Mouse (Mus musculus): Measurements from ENCODE around the gene Dennd1b. TPM values are rescaled to one million over a fixed set of nuclear protein-coding genes. Genes with fewer than 3 reads are reported as not detected.
A peak's percentile ranks its signal among the peaks of the same experiment; 100 is the strongest.

Gene Dennd1b
- 12.6 and 14.0 TPM in 2 replicates for polyA plus RNA-seq (2015; fragmentation: Nextera tagmentation; extraction: Ambion mirVana)

DNA sequence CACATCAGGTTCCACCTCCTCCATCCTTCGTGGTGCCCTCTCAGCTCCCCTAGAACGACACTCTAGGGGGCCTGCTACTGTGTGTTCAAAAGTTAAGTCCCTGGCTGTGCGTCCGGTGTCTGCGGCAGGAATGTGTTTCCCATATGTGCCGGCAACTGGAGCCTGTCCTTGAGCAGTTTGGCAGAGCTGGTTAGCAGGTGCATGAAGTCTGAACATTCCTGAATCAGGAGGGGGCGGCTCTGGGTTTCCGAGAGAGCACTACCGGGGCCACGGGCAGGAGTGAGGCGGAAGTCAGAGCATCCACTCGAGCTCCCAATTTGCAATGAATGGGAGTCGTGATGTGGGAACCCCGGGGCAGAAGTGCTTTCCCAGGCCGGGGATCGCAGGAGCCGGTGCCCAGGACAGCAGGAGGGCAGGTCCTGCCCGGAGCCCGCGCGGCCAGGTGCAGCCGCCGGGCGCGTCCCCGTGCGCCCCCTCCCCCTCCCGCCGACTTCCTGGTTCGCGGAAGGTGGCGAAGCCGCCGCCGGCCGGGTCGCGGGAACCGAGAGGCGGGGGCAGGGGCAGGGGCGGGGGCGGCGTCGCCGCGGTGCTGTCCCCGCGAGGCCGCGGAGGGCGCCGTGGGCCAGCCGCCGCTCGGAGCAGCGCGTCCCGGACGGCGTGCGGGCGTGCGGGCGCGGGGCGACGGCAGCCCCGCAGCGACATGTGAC lies at the start of gene Dennd1b:
TSS of gene Dennd1b (plus strand) at position 275 of the 707 bp plus-strand sequence.
- no peaks in the 10 kb centered on the region for H3K4me1 ChIP-seq (ENCODE audit: insufficient read depth, low read depth, low read length)
- H3K27me3 ChIP-seq (replicated peaks; ENCODE audit: insufficient read depth, low read length): no peaks in the 10 kb centered on the region
- H3K36me3 ChIP-seq (ENCODE audit: insufficient read depth, low read length): no peaks in the 10 kb centered on the region
- peak within 1 kb of the TSS; percentile 89 for H3K9ac ChIP-seq (replicated peaks; ENCODE audit: low read depth)
- peak within 1 kb of the TSS; percentile 85 for H3K4me2 ChIP-seq (replicated peaks; ENCODE audit: low read depth, low read length)
- peak within 1 kb of the TSS; percentile 95 for H3K27ac ChIP-seq (ENCODE audit: low read length)
- H3K4me3 ChIP-seq (ENCODE audit: low read depth, low read length): peak within 1 kb of the TSS; percentile 86
- WGBS: 3% methylated on average over 43 of the region's 69 CpGs
- H3K9me3 ChIP-seq (ENCODE audit: low read length): no peaks in the 10 kb centered on the region
- peak; percentile 33; the same call in 1 of the 2 replicates for TF ChIP-seq CTCF (IDR thresholded peaks at IDR 0.05)
- no peak for TF ChIP-seq EP300 (IDR thresholded peaks at IDR 0.05)
- ATAC-seq (peak; percentile 83), DNase-seq (ENCODE audit: low spot score) (peak; percentile 80)

DNA sequence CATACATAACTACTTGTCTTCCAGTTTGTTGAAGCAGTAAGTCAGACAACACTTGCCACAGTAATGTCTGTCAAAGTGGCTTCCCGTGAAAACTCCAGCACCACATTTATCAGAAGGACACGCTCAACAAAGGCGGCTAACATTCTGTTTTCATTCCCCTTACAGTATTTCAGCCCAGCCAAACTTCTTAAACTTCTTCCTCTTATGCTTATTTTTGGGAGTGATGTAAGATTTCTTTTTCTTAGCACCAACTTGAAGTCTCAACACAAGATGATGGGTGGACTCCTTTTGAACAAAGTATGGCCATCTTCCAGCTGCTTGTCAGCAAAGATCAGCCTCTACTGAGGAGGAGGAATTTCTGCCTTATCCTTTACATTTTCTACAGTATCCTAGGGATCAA lies 47.6 kb upstream of the Dennd1b start:
- WGBS: 63% methylated on average over 3 of the region's 3 CpGs
- no peak overlapping the region for H3K4me2 ChIP-seq (replicated peaks; ENCODE audit: low read depth, low read length)
- no peaks in the 10 kb centered on the region for H3K36me3 ChIP-seq (ENCODE audit: insufficient read depth, low read length)
- DNase-seq (ENCODE audit: low spot score): no peak
- no peak overlapping the region for H3K27ac ChIP-seq (ENCODE audit: low read length)
- no peak for ATAC-seq
- no peak overlapping the region for H3K9ac ChIP-seq (replicated peaks; ENCODE audit: low read depth)
- H3K4me3 ChIP-seq (ENCODE audit: low read depth, low read length): no peak overlapping the region
- TF ChIP-seq CTCF (IDR thresholded peaks at IDR 0.05) (no peak), EP300 (IDR thresholded peaks at IDR 0.05) (no peak)
- H3K4me1 ChIP-seq (ENCODE audit: insufficient read depth, low read depth, low read length): no peaks in the 10 kb centered on the region
- H3K9me3 ChIP-seq (ENCODE audit: low read length): no peaks in the 10 kb centered on the region
- H3K27me3 ChIP-seq (replicated peaks; ENCODE audit: insufficient read depth, low read length): no peaks in the 10 kb centered on the region

DNA sequence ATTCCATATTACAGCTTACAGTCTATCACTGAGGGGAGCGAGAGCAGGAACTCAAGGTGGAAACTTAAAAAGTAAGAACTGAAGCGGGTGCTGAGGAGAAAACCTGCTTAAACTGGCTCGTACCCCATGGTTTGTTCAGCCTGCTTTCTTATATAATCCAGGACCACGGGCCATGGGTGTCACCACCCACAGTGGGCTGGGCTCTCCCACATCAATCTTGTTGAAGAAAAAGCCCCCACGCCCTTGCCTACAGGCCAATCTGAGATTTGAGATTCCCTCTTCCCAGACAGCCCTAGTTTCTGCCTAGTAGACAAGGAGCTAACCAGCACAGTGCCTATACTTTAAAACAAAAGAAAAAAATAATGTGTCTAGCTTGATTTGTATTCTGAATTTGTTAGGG lies 43.6 kb upstream of the Dennd1b start:
- DNase-seq (ENCODE audit: low spot score): no peak
- Histone ChIP-seq H3K36me3 (ENCODE audit: insufficient read depth, low read length) (no peaks in the 10 kb centered on the region), H3K4me1 (ENCODE audit: insufficient read depth, low read depth, low read length) (no peaks in the 10 kb centered on the region), H3K4me2 (replicated peaks; ENCODE audit: low read depth, low read length) (no peak overlapping the region), H3K9me3 (ENCODE audit: low read length) (no peaks in the 10 kb centered on the region), H3K4me3 (ENCODE audit: low read depth, low read length) (no peak overlapping the region), H3K27ac (ENCODE audit: low read length) (no peak overlapping the region), H3K27me3 (replicated peaks; ENCODE audit: insufficient read depth, low read length) (no peaks in the 10 kb centered on the region), H3K9ac (replicated peaks; ENCODE audit: low read depth) (no peak overlapping the region)
- ATAC-seq: no peak
- 74% methylated on average over 5 of the region's 5 CpGs for WGBS
- TF ChIP-seq CTCF (IDR thresholded peaks at IDR 0.05) (no peak), EP300 (IDR thresholded peaks at IDR 0.05) (no peak)

DNA sequence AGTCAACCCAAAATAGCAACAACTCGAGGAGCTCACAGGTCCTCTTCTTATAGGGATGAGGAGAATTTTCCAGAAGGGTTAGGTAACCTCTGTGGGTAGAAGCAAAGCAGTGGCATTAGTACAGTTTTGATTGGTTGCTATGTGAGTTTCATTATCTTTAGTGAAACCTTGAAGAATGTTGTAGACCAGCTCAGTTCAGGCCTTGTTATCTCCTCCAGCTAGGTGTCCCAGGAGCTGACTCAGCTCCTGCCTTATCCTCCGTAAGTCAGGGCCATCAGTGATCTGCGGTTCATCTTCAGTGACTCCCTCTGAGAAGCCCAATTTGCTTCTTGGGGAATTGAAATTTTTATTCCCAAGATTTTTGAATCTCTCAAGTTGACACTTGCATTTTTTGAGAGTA lies 43.2 kb upstream of the Dennd1b start:
- Histone ChIP-seq H3K36me3 (ENCODE audit: insufficient read depth, low read length) (no peaks in the 10 kb centered on the region), H3K9me3 (ENCODE audit: low read length) (no peaks in the 10 kb centered on the region), H3K4me2 (replicated peaks; ENCODE audit: low read depth, low read length) (no peak overlapping the region), H3K4me1 (ENCODE audit: insufficient read depth, low read depth, low read length) (no peaks in the 10 kb centered on the region), H3K9ac (replicated peaks; ENCODE audit: low read depth) (no peak overlapping the region), H3K4me3 (ENCODE audit: low read depth, low read length) (no peak overlapping the region), H3K27ac (ENCODE audit: low read length) (no peak overlapping the region), H3K27me3 (replicated peaks; ENCODE audit: insufficient read depth, low read length) (no peaks in the 10 kb centered on the region)
- TF ChIP-seq CTCF (IDR thresholded peaks at IDR 0.05) (no peak), EP300 (IDR thresholded peaks at IDR 0.05) (no peak)
- no peak for DNase-seq (ENCODE audit: low spot score)
- no peak for ATAC-seq
- WGBS: 78% methylated on average over 3 of the region's 3 CpGs

DNA sequence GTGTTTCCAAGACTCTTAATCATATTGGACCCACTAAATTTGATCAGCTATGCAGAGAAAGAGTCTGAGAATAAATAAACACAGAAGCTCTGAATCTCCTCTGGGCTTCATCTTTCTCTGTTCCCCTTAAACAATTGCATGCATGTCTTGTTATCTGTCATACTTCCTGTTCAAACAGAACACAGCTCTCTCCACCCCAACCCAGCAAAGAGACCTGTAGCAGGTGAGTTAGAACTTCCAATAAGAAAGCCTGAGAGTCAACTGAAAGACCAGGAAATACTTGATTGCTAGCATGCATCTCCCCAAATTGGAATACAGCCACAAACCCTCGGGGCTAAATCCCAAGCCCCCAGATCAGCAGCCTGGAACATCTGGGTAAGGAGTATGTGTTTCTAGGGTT lies 42.4 kb upstream of the Dennd1b start:
- TF ChIP-seq CTCF (IDR thresholded peaks at IDR 0.05): no peak
- no peak for TF ChIP-seq EP300 (IDR thresholded peaks at IDR 0.05)

DNA sequence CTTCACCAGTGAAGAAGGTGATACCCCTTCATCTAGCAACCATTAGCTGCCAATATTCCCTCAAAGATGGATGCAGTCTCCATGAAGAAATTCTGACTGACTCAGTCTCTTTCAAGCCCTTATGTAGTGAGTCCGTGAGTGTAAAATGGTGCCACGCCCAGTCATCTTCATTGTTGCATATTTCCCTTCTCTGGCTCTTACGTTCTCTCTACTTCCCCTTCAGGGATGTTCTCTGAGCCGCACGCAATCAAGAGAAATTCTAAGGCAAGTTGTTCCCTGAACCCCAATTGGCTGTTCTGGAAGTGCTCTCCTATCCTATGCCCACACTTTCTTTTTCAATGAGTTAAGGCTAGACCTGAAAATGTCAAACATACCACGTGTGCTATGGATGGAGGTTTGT lies 40.3 kb upstream of the Dennd1b start:
- H3K36me3 ChIP-seq (ENCODE audit: insufficient read depth, low read length): no peaks in the 10 kb centered on the region
- H3K27me3 ChIP-seq (replicated peaks; ENCODE audit: insufficient read depth, low read length): no peaks in the 10 kb centered on the region
- H3K4me1 ChIP-seq (ENCODE audit: insufficient read depth, low read depth, low read length): no peaks in the 10 kb centered on the region
- H3K9me3 ChIP-seq (ENCODE audit: low read length): no peaks in the 10 kb centered on the region
- 73% methylated on average over 6 of the region's 6 CpGs for WGBS
- no peak overlapping the region for H3K4me3 ChIP-seq (ENCODE audit: low read depth, low read length)
- H3K27ac ChIP-seq (ENCODE audit: low read length): no peak overlapping the region
- DNase-seq (ENCODE audit: low spot score) (no peak), ATAC-seq (no peak)
- TF ChIP-seq EP300 (IDR thresholded peaks at IDR 0.05) (no peak), CTCF (IDR thresholded peaks at IDR 0.05) (no peak)
- H3K4me2 ChIP-seq (replicated peaks; ENCODE audit: low read depth, low read length): no peak overlapping the region
- no peak overlapping the region for H3K9ac ChIP-seq (replicated peaks; ENCODE audit: low read depth)

More for the DNA sequence above, 42.4 kb upstream of the Dennd1b start:
- Histone ChIP-seq H3K4me2 (replicated peaks; ENCODE audit: low read depth, low read length) (no peak overlapping the region), H3K4me1 (ENCODE audit: insufficient read depth, low read depth, low read length) (no peaks in the 10 kb centered on the region), H3K9me3 (ENCODE audit: low read length) (no peaks in the 10 kb centered on the region), H3K4me3 (ENCODE audit: low read depth, low read length) (no peak overlapping the region), H3K36me3 (ENCODE audit: insufficient read depth, low read length) (no peaks in the 10 kb centered on the region), H3K9ac (replicated peaks; ENCODE audit: low read depth) (no peak overlapping the region), H3K27ac (ENCODE audit: low read length) (no peak overlapping the region), H3K27me3 (replicated peaks; ENCODE audit: insufficient read depth, low read length) (no peaks in the 10 kb centered on the region)
- WGBS: 53% methylated on average over 1 of the region's 1 CpGs
- ATAC-seq: no peak
- no peak for DNase-seq (ENCODE audit: low spot score)
